Mouse (Mus musculus): ENCODE data around the gene Cmc1.

- TF ChIP-seq CTCF (conservative IDR thresholded peaks at IDR 0.05 in 1 of 2, IDR thresholded peaks at IDR 0.05 in 1 of 2; ENCODE audit: low read depth in 2 of 2, low read length in 2 of 2): no peak
- TF ChIP-seq MEF2A (IDR thresholded peaks at IDR 0.05; ENCODE audit: borderline replicate concordance, low read depth, low read length): no peak
- no peak for TF ChIP-seq POLR2A (IDR thresholded peaks at IDR 0.05; ENCODE audit: low read depth, low read length)
- TF ChIP-seq ZKSCAN1 (IDR thresholded peaks at IDR 0.05; ENCODE audit: borderline replicate concordance, low read depth, low read length): no peak
- no peak for TF ChIP-seq MAX (IDR thresholded peaks at IDR 0.05; ENCODE audit: low read length)
- no peak for TF ChIP-seq MAFK (IDR thresholded peaks at IDR 0.05; ENCODE audit: insufficient replicate concordance, low read length)
- no peak for TF ChIP-seq TCF12 (IDR thresholded peaks at IDR 0.05; ENCODE audit: low read depth, low read length)
- no peak for TF ChIP-seq E2F4 (IDR thresholded peaks at IDR 0.05; ENCODE audit: insufficient replicate concordance, low read depth, low read length)
- TF ChIP-seq SMC3 (IDR thresholded peaks at IDR 0.05; ENCODE audit: low read depth, low read length): no peak
- no peak for TF ChIP-seq USF2 (conservative IDR thresholded peaks at IDR 0.05; ENCODE audit: low read depth, low read length)
- TF ChIP-seq ZC3H11A (IDR thresholded peaks at IDR 0.05; ENCODE audit: low read depth, low read length): no peak
- no peak for TF ChIP-seq HCFC1 (IDR thresholded peaks at IDR 0.05; ENCODE audit: low read depth, low read length)
- TF ChIP-seq ETS1 (conservative IDR thresholded peaks at IDR 0.05; ENCODE audit: low read depth, low read length): no peak
Observed at GRCm38 (mm10) chr9:118186776-118187175, 36.8 kb upstream of the Cmc1 start.
